Mouse (Mus musculus) stomach, postnatal 0 days (tissue): ENCODE data around the gene Zfand4.

Source experiments
- CTCF ChIP-seq: IDR thresholded peaks from 2 replicates; pipeline ENCODE4 v1.5.1; 2016; ENCODE audit warnings: antibody characterized with exemption, low read depth, mild to moderate bottlenecking, moderate library complexity
- EP300 ChIP-seq: optimal IDR thresholded peaks from 2 replicates; pipeline ENCODE3; 2016; ENCODE audit warnings: antibody characterized with exemption

DNA sequence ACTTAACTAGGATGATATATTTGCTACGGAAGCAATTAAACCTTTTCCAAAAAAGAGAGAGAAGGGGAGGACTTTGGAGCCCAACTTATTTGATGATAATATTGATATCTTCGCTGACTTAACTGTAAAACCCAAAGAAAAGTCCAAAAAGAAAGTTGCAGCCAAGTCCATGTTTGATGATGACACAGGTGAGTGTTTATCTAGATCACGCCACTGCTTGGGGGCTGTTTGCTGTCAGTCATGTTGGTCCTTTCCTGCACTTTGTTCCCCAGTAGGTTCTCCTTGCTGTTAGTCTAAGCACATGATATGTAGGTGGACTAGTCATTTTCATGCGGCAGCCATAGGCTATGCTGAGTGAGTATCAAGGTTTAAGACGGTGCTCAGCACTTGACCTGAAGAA is 3.5 kb upstream of the Zfand4 start:
- TF ChIP-seq CTCF: no peak
- TF ChIP-seq EP300: no peak
